Mouse (Mus musculus) midbrain, embryonic 10.5 days (tissue): ENCODE measurements at regions not wholly inside any gene's neighbourhood (a gene's known extent, or its start where the extent isn't known, plus 50 kb on each side); places are given as distances from the start of the nearest gene placed in this dataset.
A peak's percentile ranks its signal among the peaks of the same experiment; 100 is the strongest.

Experiments
- DNase-seq: peaks from one replicate; pipeline ENCODE4 v3.0.0-alpha.2; 2017; ENCODE audit warnings: low spot score
- H3K27ac ChIP-seq: fragments of 300-500 bp; sonication (generic); replicated peaks from 2 replicates; pipeline ENCODE4 v1.5.1; 2016; ENCODE audit warnings: mild to moderate bottlenecking
- H3K27me3 ChIP-seq: fragments of 300-500 bp; sonication (generic); 2 replicates; pipeline ENCODE4 v1.6.1; 2016; ENCODE audit warnings: low read depth, mild to moderate bottlenecking; ENCODE audit not compliant: poor library complexity, severe bottlenecking
- H3K36me3 ChIP-seq: fragments of 300-500 bp; sonication (generic); 2 replicates; pipeline ENCODE4 v1.6.1; 2016; ENCODE audit warnings: mild to moderate bottlenecking, moderate library complexity
- H3K4me1 ChIP-seq: fragments of 300-500 bp; sonication (generic); 2 replicates; pipeline ENCODE4 v1.6.1; 2016
- H3K4me3 ChIP-seq: fragments of 300-500 bp; sonication (generic); 2 replicates; pipeline ENCODE4 v1.5.1; 2016; ENCODE audit warnings: mild to moderate bottlenecking, moderate library complexity
- H3K9me3 ChIP-seq: fragments of 300-500 bp; sonication (generic); replicated peaks from 2 replicates; pipeline ENCODE4 v1.6.1; 2016; ENCODE audit warnings: mild to moderate bottlenecking
- WGBS: fragments of 180-500 bp; shearing (Covaris S2); methylation state at CpG from one replicate; pipeline ENCODE4 v1.1.7; 2016; 5-methylcytosine and 5-hydroxymethylcytosine counted together

DNA sequence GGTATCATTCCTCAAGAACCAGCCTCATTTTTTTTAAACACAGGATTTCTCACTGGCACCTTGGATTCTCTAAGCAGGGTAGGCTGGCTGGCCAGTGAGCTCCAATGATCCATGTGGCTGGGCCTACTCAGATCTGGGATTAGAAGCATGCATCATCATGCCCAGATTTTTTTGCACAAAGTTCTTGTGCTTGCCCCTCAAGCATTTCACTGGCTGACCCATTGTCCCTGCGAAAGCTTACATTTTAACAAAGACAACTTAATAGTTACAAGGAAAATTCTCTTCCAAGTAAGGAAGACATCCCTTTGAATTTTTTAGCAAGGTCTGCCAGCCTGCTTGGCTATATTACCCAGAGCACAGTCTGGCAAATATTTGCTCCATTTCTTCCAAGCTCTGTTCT, 177.4 kb upstream of the Ddx18 start:
- no peak for DNase-seq
- Histone ChIP-seq H3K36me3 (no peaks in the 10 kb centered on the region), H3K4me1 (no peaks in the 10 kb centered on the region), H3K9me3 (no peaks in the 10 kb centered on the region), H3K27ac (no peak overlapping the region), H3K27me3 (no peaks in the 10 kb centered on the region), H3K4me3 (no peak overlapping the region)
- 89% methylated on average over 1 of the region's 1 CpGs for WGBS

DNA sequence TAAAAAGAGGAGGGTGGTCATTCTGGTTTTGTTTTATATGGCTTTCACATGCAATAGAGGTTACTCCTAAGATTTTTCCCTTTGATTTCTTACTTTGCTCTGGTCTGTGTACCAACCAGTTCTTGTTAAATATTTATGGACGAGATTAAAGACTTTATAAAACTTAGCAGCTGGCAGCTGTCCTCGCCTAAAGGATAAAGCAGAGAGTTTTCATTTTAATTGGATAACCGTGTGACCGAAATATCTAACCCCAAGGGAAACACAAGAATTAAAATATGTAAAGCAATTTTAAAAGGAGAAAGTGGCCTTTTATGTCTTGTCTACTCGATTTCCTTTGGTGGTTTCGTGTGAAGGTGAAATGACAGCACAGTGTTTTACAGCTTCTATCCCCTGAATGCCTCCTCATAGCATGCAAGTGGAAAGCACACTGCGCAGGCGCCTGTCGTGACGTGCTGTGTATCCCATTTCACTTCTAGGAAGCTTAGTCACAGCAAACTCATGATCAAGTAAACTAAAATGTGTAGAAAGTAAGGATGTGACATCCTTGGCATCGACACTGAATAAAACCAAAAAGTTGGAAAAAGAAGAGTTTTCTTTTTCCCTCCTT, 167.4 kb upstream of the Ddx18 start:
- Histone ChIP-seq H3K27ac (peak overlapping the region; percentile 17), H3K9me3 (no peaks in the 10 kb centered on the region), H3K27me3 (no peaks in the 10 kb centered on the region), H3K4me1 (peaks cover 21% of the 10 kb centered on the region), H3K36me3 (no peaks in the 10 kb centered on the region), H3K4me3 (no peak overlapping the region)
- 79% methylated on average over 11 of the region's 11 CpGs for WGBS
- DNase-seq, result no peak

- H3K9me3 ChIP-seq, result no peaks in the 10 kb centered on the region
- peak overlapping the region; percentile 17 for H3K27ac ChIP-seq
- peaks cover 21% of the 10 kb centered on the region for H3K4me1 ChIP-seq
- H3K4me3 ChIP-seq, result no peak overlapping the region
- no peaks in the 10 kb centered on the region for H3K36me3 ChIP-seq
- no peaks in the 10 kb centered on the region for H3K27me3 ChIP-seq
- no peak for DNase-seq
- 81% methylated on average over 3 of the region's 3 CpGs for WGBS
Measured at GRCm38 (mm10) chr1:121734456-121735112, 166.8 kb upstream of the Ddx18 start.

- Histone ChIP-seq H3K9me3 (no peaks in the 10 kb centered on the region), H3K4me1 (peaks cover 8% of the 10 kb centered on the region; the same call in 1 of the 2 replicates)
- WGBS, result 86% methylated on average over 9 of the region's 9 CpGs
Measured at GRCm38 (mm10) chr1:121709317-121709860, 141.6 kb upstream of the Ddx18 start.

DNA sequence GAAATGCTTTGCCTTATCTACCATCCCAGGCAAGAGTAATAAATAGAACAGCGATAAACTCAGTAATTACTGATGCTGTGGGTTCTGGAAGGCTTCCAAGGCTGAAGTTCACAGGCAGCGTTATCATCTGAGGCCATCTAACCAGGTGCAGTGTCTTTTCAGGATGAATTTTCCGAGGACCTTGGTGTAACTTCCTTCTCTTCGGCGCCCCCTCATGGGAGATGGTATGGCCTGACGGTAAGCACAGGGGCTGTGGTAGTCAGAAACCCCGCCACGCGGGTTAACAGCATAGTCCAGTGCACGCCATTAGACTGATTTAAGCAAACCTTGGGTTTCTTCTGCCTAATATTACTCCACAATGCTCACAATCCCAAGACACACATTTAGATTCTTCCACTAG, 140.5 kb upstream of the Ddx18 start:
- Histone ChIP-seq H3K27me3 (peaks cover 30% of the 10 kb centered on the region), H3K36me3 (no peaks in the 10 kb centered on the region), H3K4me3 (no peak overlapping the region), H3K27ac (no peak overlapping the region), H3K4me1 (peaks cover 8% of the 10 kb centered on the region; the same call in 1 of the 2 replicates), H3K9me3 (no peaks in the 10 kb centered on the region)
- 73% methylated on average over 10 of the region's 10 CpGs for WGBS
- no peak for DNase-seq

More at GRCm38 (mm10) chr1:121709317-121709860, 141.6 kb upstream of the Ddx18 start:
- DNase-seq, result no peak
- Histone ChIP-seq H3K36me3 (no peaks in the 10 kb centered on the region), H3K27me3 (peaks cover 30% of the 10 kb centered on the region), H3K4me3 (no peak overlapping the region), H3K27ac (no peak overlapping the region)

DNA sequence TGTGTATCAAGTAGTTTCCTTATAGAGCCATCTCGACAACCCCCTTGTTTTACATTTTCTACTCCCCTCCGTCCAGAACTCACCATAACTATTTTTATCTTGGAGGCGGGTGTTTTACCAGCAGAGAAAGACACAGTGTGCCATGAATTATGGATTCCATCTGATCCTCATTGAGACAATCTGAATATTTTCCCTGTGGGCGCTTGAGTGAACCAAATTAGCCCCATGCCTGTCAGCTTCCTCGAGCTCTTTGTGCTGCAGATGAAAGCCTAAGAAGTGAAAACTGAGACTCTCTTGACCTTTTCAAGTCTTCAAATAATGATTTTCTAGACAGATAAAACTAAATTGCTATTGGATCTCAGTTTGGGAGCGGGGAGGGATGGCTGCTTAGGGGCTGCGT, 134.0 kb upstream of the Ddx18 start:
- DNase-seq, result no peak
- no peak overlapping the region for H3K4me3 ChIP-seq
- H3K9me3 ChIP-seq, result no peaks in the 10 kb centered on the region
- H3K36me3 ChIP-seq, result no peaks in the 10 kb centered on the region
- 69% methylated on average over 7 of the region's 7 CpGs for WGBS
- H3K27me3 ChIP-seq, result peaks cover 14% of the 10 kb centered on the region
- peaks cover 5% of the 10 kb centered on the region; the same call in 1 of the 2 replicates for H3K4me1 ChIP-seq
- H3K27ac ChIP-seq, result no peak overlapping the region

DNA sequence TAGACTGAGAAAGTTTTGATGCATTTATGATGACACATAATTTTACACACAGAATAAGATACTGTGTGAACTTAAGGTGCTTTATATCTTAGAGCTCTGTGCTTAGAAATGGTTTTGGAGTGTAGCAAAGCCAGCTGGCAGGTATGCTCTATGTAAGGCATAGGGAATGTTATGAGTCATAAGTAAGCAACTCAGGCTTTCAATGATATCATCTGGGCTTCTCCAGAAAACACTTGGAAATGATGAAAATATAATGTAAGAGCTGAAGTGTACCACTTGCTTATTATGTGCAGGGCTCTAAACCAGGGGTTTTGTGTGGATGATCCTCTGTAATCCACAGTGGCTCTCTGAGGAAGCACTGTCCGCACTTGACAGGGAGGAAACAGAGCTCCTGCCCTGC, 86.1 kb upstream of the Ddx18 start:
- no peaks in the 10 kb centered on the region for H3K9me3 ChIP-seq
- 100% methylated on average over 1 of the region's 1 CpGs for WGBS
- no peak overlapping the region for H3K27ac ChIP-seq
- DNase-seq, result no peak
- no peak overlapping the region for H3K4me3 ChIP-seq
- no peaks in the 10 kb centered on the region for H3K4me1 ChIP-seq
- H3K27me3 ChIP-seq, result no peaks in the 10 kb centered on the region
- H3K36me3 ChIP-seq, result no peaks in the 10 kb centered on the region

- H3K36me3 ChIP-seq, result no peaks in the 10 kb centered on the region
- no peak overlapping the region for H3K4me3 ChIP-seq
- DNase-seq, result no peak
- no peaks in the 10 kb centered on the region for H3K27me3 ChIP-seq
- no peak overlapping the region for H3K27ac ChIP-seq
- H3K4me1 ChIP-seq, result no peaks in the 10 kb centered on the region
- WGBS, result 92% methylated on average over 3 of the region's 3 CpGs
- 0 out of 2 replicates have a peak, but pooled peaks cover 3% of the 10 kb centered on the region for H3K9me3 ChIP-seq
Measured at GRCm38 (mm10) chr1:121650071-121650470, 82.3 kb upstream of the Ddx18 start.

GRCm38 (mm10) chr1:121631466-121631865, 63.7 kb upstream of the Ddx18 start:
- H3K27ac ChIP-seq, result no peak overlapping the region
- H3K4me3 ChIP-seq, result no peak overlapping the region
- DNase-seq, result no peak
- WGBS, result 96% methylated on average over 2 of the region's 2 CpGs
- H3K9me3 ChIP-seq, result no peaks in the 10 kb centered on the region
- H3K27me3 ChIP-seq, result no peaks in the 10 kb centered on the region
- H3K4me1 ChIP-seq, result no peaks in the 10 kb centered on the region
- no peaks in the 10 kb centered on the region for H3K36me3 ChIP-seq

DNA sequence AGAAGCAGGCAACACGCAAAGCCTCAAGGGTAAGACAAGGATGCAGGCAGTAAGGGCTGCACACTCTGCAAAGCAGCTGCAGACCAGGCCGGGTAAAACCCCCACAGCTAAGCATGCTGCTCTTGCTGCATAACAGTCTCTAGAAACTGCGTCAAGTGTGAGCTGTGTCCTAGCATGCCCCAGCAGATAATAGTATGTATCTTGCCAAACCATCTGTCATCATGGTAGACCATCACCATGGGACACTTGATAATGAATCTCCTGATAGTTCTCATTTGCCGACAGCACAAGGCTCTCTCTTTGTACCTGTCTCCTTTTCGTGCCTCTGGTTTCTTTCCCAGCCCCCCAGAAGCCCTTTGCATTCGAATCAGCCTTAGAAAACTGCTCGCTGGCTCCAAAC, 52.5 kb upstream of the Ddx18 start:
- DNase-seq, result no peak
- Histone ChIP-seq H3K27me3 (no peaks in the 10 kb centered on the region), H3K4me3 (no peak overlapping the region), H3K9me3 (no peaks in the 10 kb centered on the region; the same call in 1 of the 2 replicates), H3K27ac (no peak overlapping the region), H3K36me3 (no peaks in the 10 kb centered on the region), H3K4me1 (no peaks in the 10 kb centered on the region)
- 73% methylated on average over 7 of the region's 7 CpGs for WGBS

- no peak overlapping the region for H3K27ac ChIP-seq
- no peak overlapping the region for H3K4me3 ChIP-seq
- no peak for DNase-seq
- H3K4me1 ChIP-seq, result no peaks in the 10 kb centered on the region
- H3K27me3 ChIP-seq, result no peaks in the 10 kb centered on the region
- H3K9me3 ChIP-seq, result no peaks in the 10 kb centered on the region; the same call in 1 of the 2 replicates
- no peaks in the 10 kb centered on the region for H3K36me3 ChIP-seq
Measured at GRCm38 (mm10) chr1:121618550-121618949, 50.8 kb upstream of the Ddx18 start.
